Mouse (Mus musculus) left cerebral cortex, adult 11 months (tissue): ENCODE measurements around the gene Ush2a.

ENCODE experiments used
- DNase-seq: peaks from one replicate; pipeline ENCODE4 v3.0.0; 2022; ENCODE audit warnings: low spot score

Ush2a gene

GRCm38 (mm10) chr1:188896906-188897551 lies 635.2 kb downstream of the Ush2a start:
- DNase-seq: no peak

DNA sequence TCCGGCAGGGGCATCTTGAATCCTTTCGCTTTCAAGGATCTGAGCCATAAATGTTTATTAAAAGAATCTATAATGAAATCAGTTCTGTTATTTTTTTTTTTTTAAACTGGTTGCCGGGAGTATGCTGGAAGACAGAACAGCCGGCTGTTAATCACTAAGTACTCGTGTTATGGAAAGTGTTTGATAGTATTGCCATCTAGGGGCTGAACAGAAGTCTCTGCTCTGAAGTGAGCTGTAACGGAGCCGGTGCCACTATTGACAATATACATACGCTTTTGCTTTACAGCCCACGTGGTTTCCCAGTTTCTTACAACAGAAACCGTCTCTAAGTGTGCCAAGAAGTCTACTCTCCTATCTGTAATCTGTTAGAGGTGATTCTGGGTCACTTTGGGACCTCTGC lies 642.3 kb downstream of the Ush2a start:
- DNase-seq: no peak

DNA sequence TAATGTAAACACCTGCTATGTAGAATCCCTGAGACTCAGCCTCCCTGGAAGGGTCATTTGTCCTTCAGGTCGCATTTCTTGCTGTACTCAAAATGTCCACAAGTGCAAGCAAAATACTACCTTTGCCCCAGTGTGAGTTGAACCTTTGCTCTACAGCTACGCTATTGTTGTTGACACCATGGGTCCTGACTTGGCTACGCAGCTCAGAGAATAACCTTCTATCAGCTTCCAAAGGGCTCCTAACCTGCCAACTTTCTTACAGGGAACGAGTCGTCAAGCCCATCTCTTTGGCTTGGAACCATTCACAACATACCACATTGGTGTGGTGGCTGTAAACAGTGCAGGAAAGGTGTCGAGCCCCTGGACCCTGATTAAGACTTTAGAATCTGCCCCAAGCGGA lies 644.4 kb downstream of the Ush2a start:
- DNase-seq: no peak

- DNase-seq: no peak
Measured at GRCm38 (mm10) chr1:188910656-188911055, 648.8 kb downstream of the Ush2a start.

GRCm38 (mm10) chr1:188919946-188920345 lies 658.1 kb downstream of the Ush2a start:
- DNase-seq: peak; percentile 50

DNA sequence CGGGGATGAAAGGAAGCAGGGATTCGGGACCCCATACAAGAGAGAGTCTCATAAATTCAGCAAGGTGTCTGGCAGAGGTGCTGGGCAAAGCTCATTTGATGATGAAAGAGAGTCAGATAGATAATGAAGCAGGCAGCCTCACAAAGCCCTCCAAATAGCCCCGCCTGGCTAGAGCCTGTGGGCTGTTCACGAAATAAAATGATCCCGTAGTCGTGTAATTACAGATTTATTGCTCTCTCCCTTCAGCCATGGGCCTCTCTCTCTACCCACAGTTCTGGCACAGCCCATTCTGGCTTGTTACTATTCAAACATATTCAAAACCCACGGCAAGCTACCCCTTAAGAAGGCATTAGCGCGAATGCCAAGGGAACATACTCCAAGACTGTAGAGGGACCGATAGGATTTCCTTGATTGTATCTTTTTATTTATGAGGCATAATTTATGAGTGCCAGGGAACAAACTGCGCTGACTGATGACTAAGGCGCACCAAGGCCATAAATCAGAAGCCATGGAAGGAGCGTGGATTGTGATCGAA lies 675.5 kb downstream of the Ush2a start:
- no peak for DNase-seq

GRCm38 (mm10) chr1:188945326-188945725 lies 683.5 kb downstream of the Ush2a start:
- DNase-seq: no peak

DNA sequence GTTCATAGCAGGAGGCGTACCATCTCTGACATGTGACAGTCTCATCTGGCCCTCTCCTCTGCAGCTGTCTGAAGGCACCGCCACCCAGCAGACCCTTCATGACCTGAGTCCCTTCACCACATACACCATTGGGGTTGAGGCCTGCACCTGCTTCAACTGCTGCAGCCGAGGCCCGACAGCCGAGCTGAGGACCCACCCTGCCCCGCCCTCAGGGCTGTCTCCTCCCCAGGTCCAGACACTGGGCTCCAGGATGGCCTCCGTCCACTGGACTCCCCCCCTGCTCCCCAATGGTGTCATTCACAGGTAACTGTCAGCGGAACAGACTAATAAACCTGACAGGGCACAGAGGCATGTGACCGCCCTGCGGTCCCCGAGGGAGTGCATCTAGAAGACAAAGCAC lies 685.0 kb downstream of the Ush2a start:
- DNase-seq: no peak

- DNase-seq: no peak
Measured at GRCm38 (mm10) chr1:188947794-188948193, 686.0 kb downstream of the Ush2a start.

DNA sequence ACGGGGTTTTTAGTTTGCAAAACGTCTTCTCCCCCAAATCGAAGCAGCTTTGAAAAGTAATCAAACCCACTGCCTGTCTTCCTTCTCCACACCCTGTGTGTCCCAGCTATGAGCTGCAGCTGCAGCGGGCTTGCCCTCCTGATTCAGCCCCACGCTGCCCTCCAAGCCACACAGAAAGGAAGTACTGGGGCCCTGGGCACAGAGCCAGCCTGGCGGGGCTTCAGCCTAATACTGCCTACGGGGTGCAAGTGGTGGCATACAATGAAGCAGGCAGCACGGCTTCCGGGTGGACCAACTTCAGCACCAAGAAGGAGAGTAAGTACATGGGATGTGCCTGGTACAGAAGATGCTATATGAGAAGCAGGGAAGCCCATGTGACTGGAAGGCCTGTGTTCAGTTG lies 686.5 kb downstream of the Ush2a start:
- no peak for DNase-seq

GRCm38 (mm10) chr1:188951091-188951490 lies 689.3 kb downstream of the Ush2a start:
- DNase-seq: no peak

GRCm38 (mm10) chr1:188952501-188952900 lies 690.7 kb downstream of the Ush2a start:
- no peak for DNase-seq

GRCm38 (mm10) chr1:188973078-188973477 lies 711.3 kb downstream of the Ush2a start:
- DNase-seq: no peak

DNA sequence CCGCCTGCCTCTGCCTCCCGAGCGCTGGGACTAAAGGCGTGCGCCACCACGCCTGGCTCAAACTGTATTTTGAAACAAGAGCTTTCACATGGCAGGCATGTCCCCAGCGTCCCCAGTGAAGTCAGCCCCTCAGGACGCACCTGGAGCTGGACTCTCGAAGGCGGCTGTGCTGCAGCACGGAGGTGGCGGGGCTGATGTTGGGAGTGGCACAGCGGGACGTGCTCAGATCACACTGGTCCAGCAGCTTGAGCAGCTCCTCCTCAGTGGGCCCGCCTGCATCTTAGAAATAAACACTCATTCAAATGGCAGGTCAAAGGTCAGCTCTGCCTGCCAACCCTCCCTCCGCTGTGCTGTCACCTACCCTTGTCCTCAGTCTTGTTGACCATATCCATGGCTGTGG lies 712.1 kb downstream of the Ush2a start:
- DNase-seq: no peak

DNA sequence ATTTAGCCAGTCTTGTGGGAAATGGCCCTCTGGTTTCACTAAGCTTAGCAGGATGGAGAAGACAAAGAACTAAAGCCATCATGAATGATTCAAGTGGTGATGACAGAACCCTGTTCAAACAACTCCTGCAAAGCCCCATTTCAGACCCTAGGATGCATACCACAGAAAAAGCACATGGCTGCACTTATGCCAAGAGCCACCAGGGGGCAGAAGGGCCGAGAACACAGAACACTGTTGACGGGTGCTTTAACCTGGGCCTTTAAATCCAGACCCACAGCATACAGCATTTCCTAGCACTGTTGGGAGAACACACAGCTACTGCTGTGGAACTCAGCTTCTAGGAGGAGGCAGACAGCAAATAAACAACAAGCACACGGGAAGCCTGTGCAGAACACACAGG lies 718.2 kb downstream of the Ush2a start:
- peak; percentile 21 for DNase-seq

DNA sequence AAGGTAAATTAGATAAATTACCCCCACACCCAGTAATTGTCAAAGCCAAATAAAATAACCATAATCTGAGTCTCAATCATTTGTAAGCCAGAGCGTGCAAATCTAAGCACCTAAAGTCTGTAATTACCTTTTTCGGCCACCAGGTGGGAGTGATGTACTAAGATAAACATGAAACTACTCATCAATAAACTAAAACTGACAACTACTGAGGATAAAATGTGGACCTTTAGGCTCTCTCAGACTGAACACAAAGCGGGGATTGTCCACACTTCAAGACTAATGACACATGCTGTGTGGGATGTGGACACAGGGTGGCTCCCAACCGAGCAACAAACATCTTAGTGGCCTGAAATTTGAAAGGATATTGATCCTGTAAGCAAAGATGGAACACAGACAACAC lies 731.4 kb downstream of the Ush2a start:
- DNase-seq: peak; percentile 56

DNA sequence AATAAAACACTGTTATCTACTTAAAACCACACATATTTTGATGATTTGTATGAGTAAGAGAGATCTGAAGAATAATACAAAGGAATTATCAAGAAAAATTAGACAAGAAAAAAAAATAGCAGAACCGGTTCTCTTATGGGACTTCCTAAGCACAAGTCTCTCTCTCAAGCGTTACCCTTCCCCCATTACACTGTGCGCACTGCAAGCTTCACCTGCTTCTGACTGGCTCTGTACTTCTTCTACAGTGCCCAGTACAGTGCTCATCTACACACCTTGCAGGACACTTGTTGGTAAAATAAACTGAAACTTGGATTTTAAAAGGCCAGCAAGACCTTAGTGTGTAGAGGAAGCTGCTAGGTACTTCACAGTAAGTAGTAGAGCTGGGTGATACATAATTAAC lies 736.1 kb downstream of the Ush2a start:
- no peak for DNase-seq

GRCm38 (mm10) chr1:188999981-189000380 lies 738.2 kb downstream of the Ush2a start:
- no peak for DNase-seq

GRCm38 (mm10) chr1:189001815-189002214 lies 740.0 kb downstream of the Ush2a start:
- no peak for DNase-seq

DNA sequence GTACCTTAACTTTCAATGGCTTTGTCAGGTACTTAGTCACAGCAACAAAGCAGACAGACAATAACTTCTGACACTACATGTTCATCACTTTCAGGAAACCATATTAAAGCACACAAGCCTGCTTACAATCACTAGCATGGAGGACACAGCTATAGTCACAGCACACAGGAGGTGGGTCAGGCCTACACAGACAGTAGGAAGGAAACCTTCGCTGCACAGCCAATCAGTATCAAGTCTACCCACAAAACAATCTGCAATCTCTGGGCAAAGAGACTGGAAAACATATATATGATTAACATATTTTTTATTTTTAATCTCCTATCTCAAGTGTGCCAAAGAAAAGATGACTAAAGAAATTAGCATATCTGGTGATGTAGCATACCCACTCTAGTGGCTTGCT lies 743.0 kb downstream of the Ush2a start:
- no peak for DNase-seq

DNA sequence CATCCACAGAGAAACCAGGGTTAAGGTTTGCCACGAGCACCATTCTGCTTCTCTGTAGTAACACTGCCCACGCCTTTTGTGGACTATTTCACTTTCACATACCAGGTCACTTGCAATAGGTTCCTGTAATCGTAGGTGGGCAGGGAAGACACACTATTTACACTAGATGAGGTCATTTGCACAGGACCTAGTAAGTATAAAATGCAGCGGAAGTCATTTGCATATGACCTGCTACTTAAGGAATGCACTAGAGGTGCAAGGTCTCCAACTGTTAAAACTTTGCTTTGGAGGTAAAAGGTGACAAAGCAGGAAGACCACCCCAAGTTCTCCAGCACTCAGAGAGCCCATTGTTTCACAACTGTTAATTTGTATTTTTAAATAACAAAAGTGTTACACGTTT lies 744.4 kb downstream of the Ush2a start:
- no peak for DNase-seq

GRCm38 (mm10) chr1:189006826-189007225 lies 745.0 kb downstream of the Ush2a start:
- no peak for DNase-seq

DNA sequence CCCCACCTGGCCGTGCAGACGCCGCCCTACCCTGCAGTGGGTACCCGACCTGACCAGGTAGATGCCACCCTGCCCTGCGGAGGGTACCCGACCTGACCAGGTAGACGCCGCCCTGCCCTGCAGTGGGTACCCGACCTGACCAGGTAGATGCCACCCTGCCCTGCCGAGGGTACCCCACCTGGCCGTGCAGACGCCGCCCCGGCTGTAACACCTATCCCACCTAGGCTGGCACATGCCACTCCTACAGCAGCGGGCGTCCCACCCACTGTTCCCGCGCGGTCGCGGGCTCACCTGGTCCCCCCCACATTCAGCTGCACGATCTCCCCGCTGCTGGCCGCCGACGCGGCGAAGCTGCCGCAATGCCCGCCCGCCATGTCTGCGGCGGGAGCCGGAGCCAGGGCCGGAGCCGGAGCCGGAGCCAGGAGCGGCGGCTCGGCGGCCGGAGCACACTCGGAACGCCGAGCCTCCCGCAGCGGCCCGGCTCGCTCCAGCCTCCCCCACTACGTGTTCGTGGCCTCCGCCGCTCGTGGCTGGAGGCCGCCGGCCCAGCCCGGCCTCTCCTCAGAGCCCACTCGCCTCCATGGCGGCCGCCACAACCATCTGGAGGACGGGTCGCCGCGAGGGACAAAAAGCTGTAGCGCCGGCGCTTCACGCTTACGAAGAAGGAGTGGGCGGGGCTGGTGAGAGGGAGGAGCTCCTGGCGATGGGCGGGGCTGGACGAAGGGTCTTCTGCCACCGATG lies 745.6 kb downstream of the Ush2a start, which contains the start of gene Kctd3:
TSS of gene Kctd3 (minus strand) at position 603 of the 741 bp plus-strand sequence.
- peak; percentile 86 for DNase-seq

- DNase-seq: no peak
Measured at GRCm38 (mm10) chr1:189007980-189008324, 746.1 kb downstream of the Ush2a start.
